Mouse (Mus musculus) 416B (cell line): Measurements from ENCODE around the gene Gm10959.
"Not testable (repeated sequence)": the region's sequence is repeated elsewhere in the genome, so short reads cannot be mapped to it uniquely, and the experiment has no call there.

Experiments
- DNase-seq: peaks from one replicate; pipeline ENCODE4 v3.0.0; 2011; ENCODE audit warnings: low read depth

The Gm10959 gene

DNA sequence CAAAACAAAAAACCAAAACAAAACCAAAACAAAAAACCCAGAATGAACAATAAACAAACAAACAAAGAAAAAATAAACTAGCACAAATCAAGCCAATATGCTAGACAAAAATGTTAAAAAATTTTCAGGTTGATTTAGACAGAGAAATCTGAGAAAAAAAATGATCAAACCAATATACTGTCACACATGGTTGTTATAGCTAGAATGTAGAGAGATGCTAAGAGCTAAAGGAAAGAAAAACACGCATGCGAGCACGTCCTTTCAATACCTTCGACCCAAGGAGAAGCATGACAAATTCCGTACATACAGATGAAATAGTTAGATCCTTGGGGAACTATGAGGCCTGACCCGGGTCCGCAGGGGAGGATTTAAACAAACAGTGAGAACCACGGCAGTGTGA is at the start of gene Gm10959:
TSS of gene Gm10959 (minus strand) at position 101 of the 400 bp plus-strand sequence.
- DNase-seq, result no peak

DNA sequence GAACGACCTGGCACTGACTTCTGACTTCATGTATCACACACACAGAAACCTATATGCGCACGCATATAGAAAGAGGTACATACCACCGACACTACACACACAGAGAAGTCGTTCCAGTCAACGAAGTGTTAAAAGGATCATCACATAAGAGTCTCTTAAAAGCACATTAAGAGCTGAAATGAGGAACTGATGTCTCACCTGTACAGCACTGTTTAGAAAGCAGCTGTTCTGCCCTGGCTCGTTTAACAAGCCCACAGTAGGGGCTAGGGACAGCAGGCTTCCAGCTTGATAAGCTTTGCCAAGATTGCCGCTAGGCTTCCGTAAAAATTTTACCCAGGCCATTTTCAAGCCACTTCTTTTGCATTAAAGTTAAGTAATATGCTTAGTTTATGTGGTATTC is 49.2 kb upstream of the Gm10959 start:
- no peak for DNase-seq

DNA sequence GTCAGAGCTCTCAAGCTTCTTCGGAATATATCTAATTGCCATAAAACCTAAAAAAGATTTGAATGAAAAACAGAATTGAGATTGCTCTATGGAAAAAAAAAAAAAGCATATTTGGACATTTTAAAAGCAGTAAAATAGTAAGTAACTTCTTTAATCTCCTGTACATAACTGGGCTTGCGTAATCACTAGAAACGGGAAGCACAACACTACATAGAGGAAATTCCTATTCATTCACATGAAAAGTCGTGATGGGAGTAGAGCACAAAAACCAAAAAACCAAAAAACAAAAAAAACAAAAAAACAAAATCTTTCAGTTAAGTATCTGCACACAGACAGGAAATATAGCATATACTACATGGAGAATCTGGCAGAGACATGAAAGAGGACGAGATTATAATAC is 45.1 kb upstream of the Gm10959 start:
- peak; percentile 41 for DNase-seq

DNA sequence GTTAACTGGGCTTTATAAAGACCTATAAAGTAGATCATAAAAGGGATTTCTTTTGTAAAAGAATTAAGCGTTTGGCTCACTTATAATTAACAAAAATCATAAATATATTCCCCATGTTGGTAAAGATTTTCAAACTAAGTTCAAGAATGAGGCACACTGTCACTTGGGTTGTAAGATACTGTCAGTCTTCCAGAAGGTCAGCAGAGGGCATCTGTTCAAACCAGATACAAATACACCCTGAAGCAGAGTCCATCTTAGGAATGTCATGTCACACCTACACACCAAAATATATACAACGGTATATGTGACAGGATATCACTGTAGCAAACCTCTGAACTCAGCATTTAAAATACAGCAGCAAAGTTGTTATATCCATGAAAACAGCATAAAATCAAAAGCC is 31.0 kb upstream of the Gm10959 start:
- DNase-seq, result no peak

GRCm38 (mm10) chr3:122943387-122943890 is 24.3 kb upstream of the Gm10959 start:
- DNase-seq, result no peak

GRCm38 (mm10) chr3:122939215-122939614 is 20.1 kb upstream of the Gm10959 start:
- peak; percentile 64 for DNase-seq

DNA sequence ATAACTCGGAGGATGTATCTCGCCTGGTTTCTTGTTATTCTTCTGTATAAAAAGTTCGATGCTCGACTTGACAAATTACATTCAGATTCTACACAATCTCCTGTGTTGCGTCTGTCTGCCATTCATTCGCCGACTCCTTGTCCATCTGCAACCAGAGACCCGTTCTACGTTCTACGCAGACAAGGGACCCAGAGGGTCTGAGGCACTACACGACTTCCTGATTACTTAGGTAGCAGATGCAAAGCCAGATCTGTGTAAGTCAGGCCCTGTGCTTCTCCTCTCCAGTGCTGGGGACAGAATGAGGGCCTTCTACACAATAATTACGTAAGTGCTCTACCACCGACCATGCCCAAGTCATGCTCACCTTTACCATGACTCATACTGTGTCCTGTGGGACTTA is 18.0 kb upstream of the Gm10959 start:
- not testable (repeated sequence) for DNase-seq

DNA sequence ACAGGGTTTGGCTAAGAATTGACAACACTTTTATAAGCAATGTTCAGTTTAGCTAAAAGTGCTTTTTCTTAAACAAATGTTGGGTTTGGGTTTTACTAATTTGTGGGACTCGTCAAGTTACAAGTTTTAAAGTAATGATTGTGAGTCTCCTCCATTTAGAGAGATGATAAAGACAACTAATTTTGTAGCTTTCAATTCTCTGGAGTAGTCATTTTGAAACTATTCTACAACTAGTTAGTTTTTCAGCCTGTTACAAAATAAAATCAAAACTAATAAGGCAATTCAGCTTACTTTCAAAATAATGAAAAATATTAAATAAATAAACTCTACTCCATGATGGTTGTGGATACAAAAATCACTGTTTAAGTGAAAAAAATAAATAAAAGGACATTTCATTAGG is 13.3 kb upstream of the Gm10959 start:
- no peak for DNase-seq

- no peak for DNase-seq
Measured at GRCm38 (mm10) chr3:122929723-122930122, 10.6 kb upstream of the Gm10959 start.

GRCm38 (mm10) chr3:122924009-122924914 is 5.1 kb upstream of the Gm10959 start, which contains the start of gene 1810037I17Rik:
Gene 1810037I17Rik (plus strand): TSS chr3:122924203.
- peak; percentile 92 for DNase-seq

DNA sequence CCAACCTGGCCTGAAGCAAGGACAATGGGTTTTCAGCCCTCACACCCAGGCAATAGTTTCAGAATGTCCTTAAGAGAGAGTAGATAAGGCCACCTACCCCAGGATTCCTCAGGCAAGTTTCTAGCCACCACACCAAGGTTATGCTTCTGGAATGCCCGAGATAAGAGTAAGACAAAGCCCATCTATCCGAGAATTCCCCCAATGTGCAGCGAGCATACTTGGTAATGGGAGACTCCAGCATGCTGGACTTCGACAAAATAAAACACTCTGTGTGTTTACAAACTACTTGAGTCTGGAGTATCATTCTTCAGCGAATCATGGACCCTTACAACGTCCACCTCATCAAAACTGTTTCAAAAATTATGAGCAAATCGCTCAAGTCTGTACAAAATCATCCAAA is 4.0 kb upstream of the Gm10959 start:
- no peak for DNase-seq

- no peak for DNase-seq
Measured at GRCm38 (mm10) chr3:122921676-122922527, 2.7 kb upstream of the Gm10959 start.

- peak; percentile 29 for DNase-seq
Measured at GRCm38 (mm10) chr3:122920572-122921435, 1.6 kb upstream of the Gm10959 start.

DNA sequence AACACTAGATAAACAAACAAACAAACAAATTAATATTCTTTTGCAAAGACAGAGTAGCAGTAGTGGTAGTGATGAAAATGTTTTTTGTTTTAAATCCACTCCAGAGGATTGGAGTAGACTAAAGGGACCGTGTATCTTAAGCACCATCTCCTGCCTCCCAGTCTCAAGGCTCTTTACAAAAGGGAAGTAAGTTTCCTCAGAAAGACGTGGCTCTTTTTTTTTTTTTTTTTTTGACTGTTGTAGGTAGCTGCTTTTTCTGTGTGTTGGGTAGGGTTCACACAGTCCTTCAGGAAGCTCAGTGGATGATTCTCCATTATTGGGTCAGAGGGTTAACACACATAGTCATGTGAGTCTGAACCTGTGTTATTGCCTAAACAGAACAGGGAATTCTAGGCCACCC is 488 bp downstream of the Gm10959 start:
- no peak for DNase-seq

GRCm38 (mm10) chr3:122916191-122916680 is 2.9 kb downstream of the Gm10959 start:
- DNase-seq, result no peak

GRCm38 (mm10) chr3:122915493-122915892 is 3.7 kb downstream of the Gm10959 start:
- peak; percentile 35 for DNase-seq

DNA sequence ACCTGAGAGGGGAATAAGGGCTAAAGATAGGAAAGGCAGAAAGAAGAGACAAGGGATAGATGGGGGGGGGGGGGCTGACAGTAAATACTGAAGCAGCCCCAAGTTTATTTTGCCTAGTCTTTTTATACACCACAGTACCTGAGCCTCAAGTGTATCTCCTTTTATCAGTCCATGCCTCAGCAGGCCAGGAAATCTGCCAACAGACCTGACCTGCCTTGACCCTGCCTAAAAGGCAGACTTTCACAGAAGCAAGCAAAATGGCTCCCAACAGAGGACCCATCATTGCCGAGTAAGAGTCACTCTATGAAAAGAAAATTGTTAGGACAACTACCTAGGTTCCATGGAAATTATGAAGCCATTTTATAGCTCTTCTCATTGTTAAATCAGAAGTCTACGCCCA is 11.3 kb downstream of the Gm10959 start:
- DNase-seq, result no peak

GRCm38 (mm10) chr3:122903746-122904433 is 15.3 kb downstream of the Gm10959 start:
- DNase-seq, result peak; percentile 71

GRCm38 (mm10) chr3:122898254-122898653 is 20.9 kb downstream of the Gm10959 start:
- DNase-seq, result no peak

DNA sequence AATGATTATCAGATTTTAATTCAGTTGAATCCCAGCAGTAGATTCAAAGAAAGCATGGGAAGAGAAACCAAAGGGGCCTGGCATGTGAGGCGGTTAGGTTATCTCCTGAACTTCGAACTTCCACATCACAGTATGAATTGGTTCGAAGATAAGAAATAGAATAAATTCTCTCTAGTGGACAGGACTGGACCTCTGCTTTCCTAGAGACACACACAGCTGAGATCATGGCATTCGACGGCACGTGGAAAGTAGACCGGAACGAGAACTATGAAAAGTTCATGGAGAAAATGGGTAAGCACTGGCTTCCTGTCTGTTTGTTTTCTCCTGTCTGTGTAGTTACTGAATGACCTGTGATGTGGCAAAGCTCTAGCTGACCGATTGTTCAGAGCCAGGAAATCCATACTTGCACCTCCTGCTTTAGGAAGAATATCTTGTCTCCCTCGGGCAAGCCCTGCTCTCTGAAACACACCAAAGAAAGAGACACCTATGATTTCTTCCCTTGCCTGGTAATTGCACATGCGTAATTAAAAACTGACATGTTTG is 23.9 kb downstream of the Gm10959 start:
- no peak for DNase-seq

DNA sequence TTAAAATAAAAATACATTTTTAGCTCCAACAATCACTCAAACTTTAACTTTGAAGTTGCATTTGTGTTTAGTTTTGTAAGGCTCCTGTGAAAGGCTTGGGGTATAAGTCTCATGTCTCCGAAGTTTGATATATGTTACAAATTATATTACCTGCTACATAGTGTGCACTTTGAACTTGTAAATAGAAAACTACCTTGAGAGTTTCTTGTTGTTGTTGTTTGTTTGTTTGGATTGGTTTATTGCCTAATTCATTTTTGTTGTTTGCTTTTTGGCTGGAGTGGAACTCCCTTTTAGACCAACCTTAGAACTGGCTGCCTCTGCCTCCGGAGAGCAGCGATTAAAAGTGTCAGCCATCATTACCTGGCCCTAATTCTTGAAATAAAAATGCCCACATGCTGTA is 24.4 kb downstream of the Gm10959 start, which contains the start of gene Fabp2:
TSS of gene Fabp2 (plus strand) at position 301 of the 400 bp plus-strand sequence.
- no peak for DNase-seq
